13 mouse cellular contexts compared by ENCODE assay signal in the genomic region with DNA sequence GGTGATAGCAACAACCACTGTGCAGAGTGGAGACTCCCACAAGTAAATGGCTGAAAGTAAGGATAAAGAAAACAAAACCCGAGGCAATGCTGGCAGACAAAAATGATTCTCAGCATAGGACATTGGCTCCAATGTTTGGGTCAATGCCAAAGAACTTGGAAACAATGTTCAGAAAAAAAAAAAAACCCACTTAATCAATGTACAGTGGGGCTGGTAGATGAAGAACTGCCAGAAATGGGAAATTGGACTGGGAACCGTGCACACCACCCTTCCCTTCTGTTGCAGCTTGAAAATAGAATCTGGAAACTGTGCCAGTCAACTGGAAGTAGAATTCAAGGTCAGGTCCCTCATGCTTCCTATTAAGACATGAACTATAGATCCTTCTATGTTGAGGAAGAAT.
"Had no signal": no experiment of that assay in that cellular context is flagged by ENCODE, and none has a peak within 500 bp of the region (broad histone marks: within the 10 kb centered on the region; RNA-seq: fewer than 3 reads in every experiment).

No protein-coding gene starts in this region.

- H3K4me1 ChIP-seq: limb, embryonic 13.5 days; neural tube, embryonic 12.5 days had no signal

- H3K4me3 ChIP-seq: layer of hippocampus, adult 2 months; limb, embryonic 13.5 days; neural tube, embryonic 12.5 days had no signal

- H3K36me3 ChIP-seq: limb, embryonic 13.5 days; neural tube, embryonic 12.5 days had no signal

- H3K9me3 ChIP-seq: limb, embryonic 13.5 days; neural tube, embryonic 12.5 days had no signal

- H3K27ac ChIP-seq: layer of hippocampus, adult 2 months; limb, embryonic 13.5 days; liver, embryonic 14.5 days; neural tube, embryonic 12.5 days had no signal

- H3K4me2 ChIP-seq: limb, embryonic 13.5 days; neural tube, embryonic 12.5 days had no signal

- H3K9ac ChIP-seq: limb, embryonic 13.5 days; liver, embryonic 14.5 days; neural tube, embryonic 12.5 days had no signal

- H3K27me3 ChIP-seq: limb, embryonic 13.5 days; neural tube, embryonic 12.5 days had no signal

- DNase-seq: kidney, postnatal 10 days; kidney, postnatal 4 days; left cerebral cortex, postnatal 4 days; lung, adult 18-20 months; midbrain, embryonic 14.5 days; right cerebral cortex, postnatal 4 days; spleen, adult 18-20 months; thymus, adult 18-20 months; thymus, postnatal 14 days had no signal
